Mouse (Mus musculus): Measurements from ENCODE around the gene Plekhh3. TPM values are rescaled to one million over a fixed set of nuclear protein-coding genes. Genes with fewer than 3 reads are reported as not detected.
A peak's percentile ranks its signal among the peaks of the same experiment; 100 is the strongest.
"Not testable (repeated sequence)": the region's sequence is repeated elsewhere in the genome, so short reads cannot be mapped to it uniquely, and the experiment has no call there.

Gene Plekhh3
- polyA plus RNA-seq, 2 experiments: 17.4 to 20.5 TPM

DNA sequence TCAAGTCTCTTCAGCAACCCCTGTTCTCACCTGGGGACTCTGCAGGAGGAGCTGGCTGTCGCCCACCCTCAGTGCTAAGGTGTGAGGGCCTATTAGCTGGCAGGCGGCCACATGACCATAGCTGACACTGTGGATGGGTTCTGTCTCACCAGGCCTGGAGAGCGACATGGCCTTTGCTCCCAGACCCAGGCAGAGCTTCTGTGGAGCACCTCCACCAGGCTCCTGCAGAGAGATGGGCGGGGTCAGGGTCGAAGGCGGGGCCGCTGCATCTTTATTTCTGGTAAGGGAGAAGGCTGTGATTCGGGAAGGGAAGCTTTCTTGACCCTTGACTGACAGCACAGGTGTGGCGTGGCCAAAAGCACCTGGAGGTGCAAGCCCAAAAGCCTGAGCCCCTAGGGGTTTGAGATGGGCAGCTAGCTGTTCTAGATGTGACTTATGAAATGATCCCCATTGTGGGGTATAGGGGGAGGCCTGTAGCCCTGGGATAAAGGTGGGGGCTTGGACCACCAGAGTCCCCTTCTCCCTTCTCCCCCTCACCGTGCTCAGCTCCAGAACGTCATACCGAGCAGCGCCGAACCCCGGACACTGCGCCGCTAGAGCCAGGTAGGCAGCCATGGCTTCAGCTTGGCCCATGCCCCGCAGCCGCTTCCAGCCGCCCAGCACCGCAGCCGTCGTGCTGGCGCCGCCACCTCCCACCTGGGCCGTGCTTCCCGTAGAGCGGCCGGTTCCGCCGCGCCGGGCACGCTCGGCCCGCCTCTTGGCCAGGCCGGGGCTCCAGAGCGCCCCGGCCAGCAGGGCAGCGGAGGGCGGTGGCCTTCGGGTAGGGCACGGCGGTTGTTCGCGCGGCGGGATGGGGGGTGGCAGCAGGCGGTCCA, 7.4 kb downstream of the Plekhh3 start:
- Histone ChIP-seq H3K4me2 (replicated peaks; ENCODE audit: low read depth, low read length, severe bottlenecking) (peak overlapping the region; percentile 71), H3K4me3 (replicated peaks; ENCODE audit: low read length) (peak overlapping the region; percentile 40), H3K4me1 (ENCODE audit: control insufficient read depth, insufficient read depth, low read length) (peaks cover 14% of the 10 kb centered on the region), H3K9me3 (ENCODE audit: control insufficient read depth, low read length) (no peaks in the 10 kb centered on the region), H3K9ac (ENCODE audit: low read depth, low read length, severe bottlenecking) (peak overlapping the region; percentile 49), H3K27ac (replicated peaks; ENCODE audit: low read depth, low read length) (no peak overlapping the region), H3K27me3 (ENCODE audit: control insufficient read depth, insufficient read depth, low read length) (peaks cover 69% of the 10 kb centered on the region), H3K36me3 (ENCODE audit: control insufficient read depth, insufficient read depth, low read length) (peaks cover 62% of the 10 kb centered on the region)
- TF ChIP-seq POLR2A (IDR thresholded peaks at IDR 0.05; ENCODE audit: borderline replicate concordance, extremely low read depth, insufficient read depth, insufficient read length): no peak
- DNase-seq (ENCODE audit: low spot score) (no peak), ATAC-seq (ENCODE audit: low FRiP score, low read depth) (0 out of 2 replicates have a peak, but pooled peaks have one; percentile 38)
- WGBS: 11% methylated on average over 35 of the region's 49 CpGs

GRCm38 (mm10) chr11:101162772-101163171, 8.4 kb downstream of the Plekhh3 start:
- TF ChIP-seq POLR2A (IDR thresholded peaks at IDR 0.05; ENCODE audit: borderline replicate concordance, extremely low read depth, insufficient read depth, insufficient read length): no peak

GRCm38 (mm10) chr11:101162301-101162700, 8.8 kb downstream of the Plekhh3 start:
- no peak for TF ChIP-seq POLR2A (IDR thresholded peaks at IDR 0.05; ENCODE audit: borderline replicate concordance, extremely low read depth, insufficient read depth, insufficient read length)
- H3K4me3 ChIP-seq (replicated peaks; ENCODE audit: low read length): no peak overlapping the region
- DNase-seq (ENCODE audit: low spot score) (no peak), ATAC-seq (ENCODE audit: low FRiP score, low read depth) (no peak)
- H3K27me3 ChIP-seq (ENCODE audit: control insufficient read depth, insufficient read depth, low read length): peaks cover 55% of the 10 kb centered on the region
- H3K4me1 ChIP-seq (ENCODE audit: control insufficient read depth, insufficient read depth, low read length): peaks cover 14% of the 10 kb centered on the region
- H3K27ac ChIP-seq (replicated peaks; ENCODE audit: low read depth, low read length): no peak overlapping the region
- H3K4me2 ChIP-seq (replicated peaks; ENCODE audit: low read depth, low read length, severe bottlenecking): no peak overlapping the region
- no peak overlapping the region for H3K9ac ChIP-seq (ENCODE audit: low read depth, low read length, severe bottlenecking)
- H3K9me3 ChIP-seq (ENCODE audit: control insufficient read depth, low read length): no peaks in the 10 kb centered on the region
- WGBS: 54% methylated on average over 5 of the region's 5 CpGs
- peaks cover 56% of the 10 kb centered on the region for H3K36me3 ChIP-seq (ENCODE audit: control insufficient read depth, insufficient read depth, low read length)

More at GRCm38 (mm10) chr11:101162772-101163171, 8.4 kb downstream of the Plekhh3 start:
- H3K27me3 ChIP-seq (ENCODE audit: control insufficient read depth, insufficient read depth, low read length): peaks cover 59% of the 10 kb centered on the region
- peaks cover 14% of the 10 kb centered on the region for H3K4me1 ChIP-seq (ENCODE audit: control insufficient read depth, insufficient read depth, low read length)
- no peak for ATAC-seq (ENCODE audit: low FRiP score, low read depth)
- H3K9me3 ChIP-seq (ENCODE audit: control insufficient read depth, low read length): no peaks in the 10 kb centered on the region
- no peak overlapping the region for H3K4me3 ChIP-seq (replicated peaks; ENCODE audit: low read length)
- H3K4me2 ChIP-seq (replicated peaks; ENCODE audit: low read depth, low read length, severe bottlenecking): no peak overlapping the region
- no peak overlapping the region for H3K9ac ChIP-seq (ENCODE audit: low read depth, low read length, severe bottlenecking)
- no peak for DNase-seq (ENCODE audit: low spot score)
- peaks cover 60% of the 10 kb centered on the region for H3K36me3 ChIP-seq (ENCODE audit: control insufficient read depth, insufficient read depth, low read length)
- no peak overlapping the region for H3K27ac ChIP-seq (replicated peaks; ENCODE audit: low read depth, low read length)
- 52% methylated on average over 5 of the region's 5 CpGs for WGBS

- DNase-seq (ENCODE audit: low spot score) (no peak), ATAC-seq (ENCODE audit: low FRiP score, low read depth) (no peak)
- Histone ChIP-seq H3K4me3 (replicated peaks; ENCODE audit: low read length) (no peak overlapping the region), H3K4me2 (replicated peaks; ENCODE audit: low read depth, low read length, severe bottlenecking) (no peak overlapping the region), H3K9me3 (ENCODE audit: control insufficient read depth, low read length) (no peaks in the 10 kb centered on the region), H3K27ac (replicated peaks; ENCODE audit: low read depth, low read length) (no peak overlapping the region), H3K9ac (ENCODE audit: low read depth, low read length, severe bottlenecking) (no peak overlapping the region), H3K27me3 (ENCODE audit: control insufficient read depth, insufficient read depth, low read length) (peaks cover 47% of the 10 kb centered on the region), H3K4me1 (ENCODE audit: control insufficient read depth, insufficient read depth, low read length) (peaks cover 14% of the 10 kb centered on the region), H3K36me3 (ENCODE audit: control insufficient read depth, insufficient read depth, low read length) (peaks cover 49% of the 10 kb centered on the region)
- TF ChIP-seq POLR2A (IDR thresholded peaks at IDR 0.05; ENCODE audit: borderline replicate concordance, extremely low read depth, insufficient read depth, insufficient read length): no peak
- whole genome bisulfite sequencing: 83% methylated on average over 15 of the region's 15 CpGs
Observed at GRCm38 (mm10) chr11:101161551-101161950, 9.6 kb downstream of the Plekhh3 start.

DNA sequence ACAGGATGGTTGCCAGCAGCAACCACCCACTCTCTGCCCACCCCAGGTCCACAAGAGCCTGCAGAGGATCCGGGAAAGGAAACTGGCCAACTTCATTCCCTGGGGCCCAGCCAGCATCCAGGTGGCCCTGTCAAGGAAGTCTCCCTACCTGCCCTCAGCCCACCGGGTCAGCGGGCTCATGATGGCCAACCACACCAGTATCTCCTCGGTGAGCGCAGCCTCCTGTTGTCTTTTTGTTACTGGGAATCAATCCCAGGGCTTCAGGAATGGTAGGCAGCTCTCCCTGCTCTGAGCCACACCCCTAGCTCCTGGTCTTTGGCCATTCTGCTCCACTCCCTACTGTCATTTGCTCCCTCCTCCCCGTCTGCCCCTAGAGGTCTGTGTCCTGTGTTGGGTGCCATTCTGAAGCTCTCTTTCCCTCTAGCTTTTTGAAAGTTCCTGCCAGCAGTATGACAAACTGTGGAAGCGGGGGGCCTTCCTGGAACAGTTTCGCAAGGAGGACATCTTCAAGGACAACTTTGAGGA, 10.1 kb downstream of the Plekhh3 start:
- Histone ChIP-seq H3K36me3 (ENCODE audit: control insufficient read depth, insufficient read depth, low read length) (peaks cover 44% of the 10 kb centered on the region), H3K27me3 (ENCODE audit: control insufficient read depth, insufficient read depth, low read length) (peaks cover 42% of the 10 kb centered on the region), H3K4me1 (ENCODE audit: control insufficient read depth, insufficient read depth, low read length) (peaks cover 17% of the 10 kb centered on the region)
- ATAC-seq (ENCODE audit: low FRiP score, low read depth); H3K4me2 ChIP-seq (replicated peaks; ENCODE audit: low read depth, low read length, severe bottlenecking); H3K27ac ChIP-seq (replicated peaks; ENCODE audit: low read depth, low read length); DNase-seq (ENCODE audit: low spot score); H3K4me3 ChIP-seq (replicated peaks; ENCODE audit: low read length); H3K9me3 ChIP-seq (ENCODE audit: control insufficient read depth, low read length); H3K9ac ChIP-seq (ENCODE audit: low read depth, low read length, severe bottlenecking): not testable (repeated sequence)
- 73% methylated on average over 7 of the region's 8 CpGs for WGBS

DNA sequence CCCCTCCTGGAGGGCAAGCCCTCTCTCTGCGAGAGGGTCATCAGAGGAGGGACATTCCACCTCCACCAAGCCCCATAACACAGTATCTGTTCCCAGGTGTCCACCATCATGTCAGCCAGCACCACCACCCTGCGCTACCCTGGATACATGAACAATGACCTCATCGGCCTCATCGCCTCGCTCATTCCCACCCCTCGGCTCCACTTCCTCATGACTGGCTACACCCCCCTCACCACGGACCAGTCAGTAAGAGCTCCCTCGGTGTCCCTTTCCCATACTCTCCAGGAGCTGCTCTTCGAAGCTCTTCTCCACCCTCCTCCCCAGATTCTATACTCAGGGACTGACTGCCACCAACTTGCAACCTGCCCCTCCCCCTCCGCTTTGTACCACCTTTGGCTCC, 11.0 kb downstream of the Plekhh3 start:
- H3K4me3 ChIP-seq (replicated peaks; ENCODE audit: low read length); H3K9me3 ChIP-seq (ENCODE audit: control insufficient read depth, low read length); H3K9ac ChIP-seq (ENCODE audit: low read depth, low read length, severe bottlenecking); DNase-seq (ENCODE audit: low spot score); ATAC-seq (ENCODE audit: low FRiP score, low read depth); H3K27ac ChIP-seq (replicated peaks; ENCODE audit: low read depth, low read length); H3K4me2 ChIP-seq (replicated peaks; ENCODE audit: low read depth, low read length, severe bottlenecking): not testable (repeated sequence)
- H3K27me3 ChIP-seq (ENCODE audit: control insufficient read depth, insufficient read depth, low read length): peaks cover 33% of the 10 kb centered on the region
- peaks cover 21% of the 10 kb centered on the region for H3K4me1 ChIP-seq (ENCODE audit: control insufficient read depth, insufficient read depth, low read length)
- 71% methylated on average over 6 of the region's 10 CpGs for WGBS
- peaks cover 37% of the 10 kb centered on the region for H3K36me3 ChIP-seq (ENCODE audit: control insufficient read depth, insufficient read depth, low read length)

Measured in limb, embryonic 14.5 days (tissue).